Mouse (Mus musculus): ENCODE measurements around the gene Ppm1d.

GRCm38 (mm10) chr11:85270631-85271030 lies 40.4 kb upstream of the Ppm1d start:
- TF ChIP-seq CTCF (IDR thresholded peaks at IDR 0.05; ENCODE audit: insufficient read depth, low read length) (no peak), POLR2A (IDR thresholded peaks at IDR 0.05; ENCODE audit: borderline replicate concordance, extremely low read depth, low read depth, low read length) (no peak)
